Mouse (Mus musculus) thymus, adult 2 months (tissue): ENCODE data around the gene Ash1l. TPM values are rescaled to one million over a fixed set of nuclear protein-coding genes. Genes with fewer than 3 reads are reported as not detected.
A peak's percentile ranks its signal among the peaks of the same experiment; 100 is the strongest.
"Not testable (repeated sequence)": the region's sequence is repeated elsewhere in the genome, so short reads cannot be mapped to it uniquely, and the experiment has no call there.

Experiments used
- DNase-seq: peaks from one replicate; pipeline ENCODE4 v3.0.0; 2021
- H3K27ac ChIP-seq: fragments of 200-500 bp; 2 replicates; pipeline ENCODE4 v1.5.1; 2012; ENCODE audit warnings: low read length, control low read depth; ENCODE audit not compliant: control insufficient read depth, insufficient read depth
- H3K27me3 ChIP-seq: fragments of 200-500 bp; 2 replicates; pipeline ENCODE4 v1.6.1; 2012; ENCODE audit warnings: mild to moderate bottlenecking, low read length, moderate library complexity, mixed read lengths; ENCODE audit not compliant: control insufficient read depth, insufficient read depth
- H3K36me3 ChIP-seq: fragments of 200-500 bp; 2 replicates; pipeline ENCODE4 v1.6.1; 2012; ENCODE audit warnings: mild to moderate bottlenecking, low read length, moderate library complexity; ENCODE audit not compliant: control insufficient read depth, insufficient read depth
- H3K4me1 ChIP-seq: fragments of 200-500 bp; replicated peaks from 2 replicates; pipeline ENCODE4 v1.6.1; 2012; ENCODE audit warnings: low read length; ENCODE audit not compliant: control insufficient read depth, insufficient read depth
- H3K4me3 ChIP-seq: fragments of 200-500 bp; 2 replicates; pipeline ENCODE4 v1.5.1; 2012; ENCODE audit warnings: mild to moderate bottlenecking, low read length, control low read depth, moderate library complexity; ENCODE audit not compliant: control insufficient read depth, insufficient read depth
- CTCF ChIP-seq: fragments of 200-500 bp; IDR thresholded peaks from 2 replicates; pipeline ENCODE4 v1.5.1; 2012; ENCODE audit warnings: mild to moderate bottlenecking, control low read depth, low read length, moderate library complexity, borderline replicate concordance; ENCODE audit not compliant: control insufficient read depth, poor library complexity, insufficient read depth; ENCODE audit errors: extremely low read depth
- POLR2A ChIP-seq: fragments of 200-500 bp; IDR thresholded peaks from 2 replicates; pipeline ENCODE4 v1.6.1; 2012; ENCODE audit warnings: mild to moderate bottlenecking, low read length, control low read depth, moderate library complexity; ENCODE audit not compliant: control insufficient read depth, poor library complexity, insufficient read depth; ENCODE audit errors: extremely low read depth
- WGBS: fragments of 180-500 bp; shearing (Covaris S2); methylation state at CpG from one replicate; pipeline ENCODE4 v1.1.7; 2018; 5-methylcytosine and 5-hydroxymethylcytosine counted together
- polyA plus RNA-seq: library from polyadenylated mRNA; depleted of rRNA; stranded (reverse); fragments of >200 nt; gene quantifications from 2 replicates; pipeline ENCODE4 v1.2.3, GENCODE M21; 2012

The Ash1l gene
- polyA plus RNA-seq, 1 experiment = 12.8 TPM

DNA sequence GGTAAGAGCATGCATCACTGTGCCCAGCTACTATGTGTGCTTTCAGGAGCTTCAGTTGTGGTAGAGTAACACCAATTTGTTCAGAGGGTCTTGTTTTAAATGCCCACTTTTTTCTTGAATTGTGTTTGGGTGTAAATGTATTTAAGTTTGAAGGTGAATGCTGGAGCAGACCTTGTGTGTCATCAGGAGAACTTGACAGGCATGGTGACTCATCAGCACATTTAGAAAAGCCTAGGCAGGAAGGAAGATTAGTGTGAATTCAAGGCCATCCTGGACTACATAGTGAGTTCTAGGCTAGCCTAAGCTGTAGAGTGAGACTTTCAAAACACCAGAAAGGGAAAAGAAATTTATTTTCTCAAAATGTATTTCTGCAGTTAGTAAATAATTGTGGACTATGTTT, 3.3 kb downstream of the Ash1l start:
- no peak overlapping the region for H3K27ac ChIP-seq
- H3K4me3 ChIP-seq = no peak overlapping the region
- no peak for TF ChIP-seq CTCF
- no peaks in the 10 kb centered on the region for H3K36me3 ChIP-seq
- H3K4me1 ChIP-seq = peaks cover 3% of the 10 kb centered on the region; the same call in 1 of the 2 replicates
- no peaks in the 10 kb centered on the region for H3K27me3 ChIP-seq
- DNase-seq = no peak

DNA sequence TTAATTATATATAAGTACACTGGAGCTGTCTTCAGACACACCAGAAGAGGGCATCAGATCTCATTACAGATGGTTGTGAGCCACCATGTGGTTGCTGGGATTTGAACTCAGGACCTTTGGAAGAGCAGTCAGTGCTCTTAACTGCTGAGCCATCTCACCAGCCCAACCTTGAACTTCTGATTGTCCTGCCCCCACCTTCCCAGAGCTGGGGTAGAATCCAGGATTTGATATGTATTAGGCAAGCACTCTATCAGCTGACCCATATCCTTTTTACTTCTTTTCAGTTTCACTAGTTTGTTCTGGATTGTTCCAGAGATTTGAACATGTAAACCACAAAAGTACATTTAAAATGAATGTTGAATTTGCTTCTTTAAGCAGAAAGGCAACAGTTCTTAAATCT, 12.8 kb downstream of the Ash1l start:
- not testable (repeated sequence) for H3K4me3 ChIP-seq, H3K4me1 ChIP-seq, H3K36me3 ChIP-seq, H3K27ac ChIP-seq, H3K27me3 ChIP-seq, DNase-seq

DNA sequence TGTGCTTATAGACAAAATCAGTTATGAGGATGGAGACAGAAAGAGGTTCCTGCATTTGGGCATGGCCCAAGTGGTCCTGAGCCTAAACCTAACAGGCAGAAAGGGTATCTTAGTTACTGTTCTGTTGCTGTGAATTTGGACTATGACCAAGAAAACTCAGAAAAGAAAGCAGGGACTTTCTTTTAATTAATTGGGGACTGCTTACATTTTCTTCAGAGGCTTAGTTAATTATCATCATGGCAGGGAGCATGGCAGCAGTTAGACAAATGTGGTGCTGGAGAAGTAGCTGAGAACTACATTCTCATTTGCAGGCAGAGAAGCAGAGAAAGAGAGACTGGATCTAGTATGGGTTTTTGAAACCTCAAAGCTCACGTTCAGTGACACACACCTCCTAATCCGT, 24.6 kb downstream of the Ash1l start:
- H3K27me3 ChIP-seq = no peaks in the 10 kb centered on the region
- no peak overlapping the region for H3K4me3 ChIP-seq
- WGBS = 95% methylated on average over 2 of the region's 2 CpGs
- no peak overlapping the region for H3K27ac ChIP-seq
- no peak for TF ChIP-seq POLR2A
- no peak for TF ChIP-seq CTCF
- DNase-seq = no peak
- H3K36me3 ChIP-seq = no peaks in the 10 kb centered on the region
- no peaks in the 10 kb centered on the region for H3K4me1 ChIP-seq

DNA sequence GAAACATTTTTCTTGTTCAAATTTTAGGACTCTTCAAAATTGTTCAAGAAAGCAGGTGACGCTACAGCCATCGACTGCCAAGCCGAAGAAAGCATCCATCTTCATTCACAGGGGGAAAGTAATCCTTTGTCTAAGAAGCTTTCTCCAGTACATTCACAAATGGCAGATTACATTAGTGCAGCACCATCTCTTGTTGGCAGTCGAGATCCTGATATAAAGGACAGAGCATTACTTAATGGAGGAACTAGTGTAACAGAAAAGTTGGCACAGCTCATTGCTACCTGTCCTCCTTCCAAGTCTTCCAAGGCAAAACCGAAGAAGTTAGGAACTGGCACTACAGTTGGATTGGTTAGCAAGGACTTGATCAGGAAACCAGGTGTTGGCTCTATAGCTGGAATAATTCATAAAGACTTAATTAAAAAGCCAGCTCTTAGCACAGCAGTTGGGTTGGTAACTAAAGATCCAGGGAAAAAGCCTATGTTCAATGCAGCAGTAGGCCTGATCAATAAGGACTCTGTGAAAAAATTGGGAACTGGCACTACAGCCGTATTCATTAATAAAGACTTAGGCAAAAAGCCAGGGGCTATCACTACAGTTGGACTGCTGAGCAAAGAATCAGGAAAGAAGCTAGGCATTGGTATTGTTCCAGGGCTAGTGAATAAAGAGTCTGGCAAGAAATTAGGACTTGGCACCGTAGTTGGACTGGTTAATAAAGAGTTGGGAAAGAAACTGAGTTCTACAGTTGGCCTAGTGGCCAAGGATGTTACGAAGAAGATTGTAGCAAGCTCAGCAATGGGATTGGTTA, 31.0 kb downstream of the Ash1l start:
- no peaks in the 10 kb centered on the region for H3K27me3 ChIP-seq
- H3K4me1 ChIP-seq = no peaks in the 10 kb centered on the region
- H3K4me3 ChIP-seq = no peak overlapping the region
- TF ChIP-seq POLR2A (no peak), CTCF (no peak)
- no peak overlapping the region for H3K27ac ChIP-seq
- no peak for DNase-seq
- 97% methylated on average over 8 of the region's 8 CpGs for WGBS
- H3K36me3 ChIP-seq = peaks cover 47% of the 10 kb centered on the region

- no peak for DNase-seq
- Histone ChIP-seq H3K4me1 (no peaks in the 10 kb centered on the region), H3K4me3 (no peak overlapping the region), H3K36me3 (peaks cover 51% of the 10 kb centered on the region), H3K27ac (no peak overlapping the region), H3K27me3 (no peaks in the 10 kb centered on the region)
- no peak for TF ChIP-seq CTCF
- TF ChIP-seq POLR2A = no peak
- 94% methylated on average over 4 of the region's 4 CpGs for WGBS
Observed at GRCm38 (mm10) chr3:88983921-88984381, 33.5 kb downstream of the Ash1l start.

DNA sequence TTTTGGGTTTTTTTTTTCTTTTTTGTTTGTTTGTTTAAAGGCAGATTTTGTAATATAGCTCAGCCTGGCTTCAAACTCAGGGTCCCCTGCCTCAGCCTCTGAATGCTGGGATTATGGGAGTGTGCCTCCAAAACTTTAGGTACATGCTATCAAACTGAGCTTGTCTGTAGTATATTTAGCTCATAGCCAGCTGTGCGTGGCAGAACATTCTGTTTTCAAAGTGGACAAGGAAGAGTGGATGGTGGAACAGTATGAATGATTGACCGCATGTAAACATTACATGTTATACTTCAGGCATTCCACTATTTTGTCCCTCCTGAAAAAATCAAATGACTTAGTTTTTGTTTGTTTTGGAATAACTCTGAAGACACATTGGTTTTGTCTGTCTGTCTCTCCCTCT, 42.4 kb downstream of the Ash1l start:
- 99% methylated on average over 2 of the region's 2 CpGs for WGBS
- no peak for TF ChIP-seq CTCF
- TF ChIP-seq POLR2A = no peak
- H3K36me3 ChIP-seq = no peaks in the 10 kb centered on the region; the same call in 1 of the 2 replicates
- H3K4me1 ChIP-seq = no peaks in the 10 kb centered on the region
- H3K27me3 ChIP-seq = no peaks in the 10 kb centered on the region
- H3K4me3 ChIP-seq = no peak overlapping the region
- H3K27ac ChIP-seq = no peak overlapping the region
- no peak for DNase-seq

GRCm38 (mm10) chr3:89001536-89001935, 51.1 kb downstream of the Ash1l start:
- H3K27ac ChIP-seq = no peak overlapping the region
- no peak for DNase-seq
- no peak for TF ChIP-seq CTCF
- TF ChIP-seq POLR2A = no peak
- H3K4me3 ChIP-seq = no peak overlapping the region
- H3K4me1 ChIP-seq = no peaks in the 10 kb centered on the region
- no peaks in the 10 kb centered on the region for H3K27me3 ChIP-seq
- peaks cover 41% of the 10 kb centered on the region for H3K36me3 ChIP-seq
- 97% methylated on average over 7 of the region's 7 CpGs for WGBS

DNA sequence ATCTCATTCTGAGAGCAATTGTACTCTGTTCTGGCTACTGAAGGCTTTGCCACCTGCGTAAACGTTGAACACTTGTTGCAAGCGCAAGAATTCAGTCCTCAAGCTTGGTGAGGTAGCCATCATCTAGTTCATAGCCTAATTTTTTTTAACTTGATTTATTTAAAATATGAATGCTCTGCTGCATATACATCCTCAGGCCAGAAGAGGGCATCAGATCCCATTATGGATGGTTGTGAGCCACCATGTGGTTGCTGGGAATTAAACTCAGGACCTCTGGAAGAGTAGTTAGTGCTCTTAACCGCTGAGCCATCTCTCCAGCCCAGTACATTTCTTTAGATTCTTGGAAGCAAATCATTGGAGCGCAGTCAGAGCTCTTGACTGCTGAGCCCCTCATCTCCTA, 80.5 kb downstream of the Ash1l start:
- H3K27ac ChIP-seq, H3K4me1 ChIP-seq, H3K4me3 ChIP-seq, H3K27me3 ChIP-seq: not testable (repeated sequence)
- peaks cover 63% of the 10 kb centered on the region for H3K36me3 ChIP-seq
- peak; percentile 3 for DNase-seq
- WGBS = over 99% methylated on average over 5 of the region's 5 CpGs
